Mouse (Mus musculus): Measurements from ENCODE around the gene Pigl.

GRCm38 (mm10) chr11:62557205-62557604 lies 98.9 kb downstream of the Pigl start:
- no peak for TF ChIP-seq POLR2A (IDR thresholded peaks at IDR 0.05; ENCODE audit: insufficient read depth, low read depth, low read length)
- TF ChIP-seq CTCF (IDR thresholded peaks at IDR 0.05), result no peak
- TF ChIP-seq EP300 (IDR thresholded peaks at IDR 0.05; ENCODE audit: insufficient read depth, low read depth, low read length), result no peak

Data from heart, adult 2 months (tissue).